Mouse (Mus musculus) cortical plate, adult 2 months (tissue): ENCODE data around the gene Pde4dip.

ENCODE experiments used
- CTCF ChIP-seq: fragments of 200-500 bp; IDR thresholded peaks from 2 replicates; pipeline ENCODE4 v1.5.1; 2011; ENCODE audit warnings: mild to moderate bottlenecking, control low read depth, low read length; ENCODE audit not compliant: insufficient read depth; ENCODE audit errors: extremely low read depth
- POLR2A ChIP-seq: fragments of 200-500 bp; IDR thresholded peaks from 2 replicates; pipeline ENCODE4 v1.6.1; 2011; ENCODE audit warnings: mild to moderate bottlenecking, low read length, control low read depth; ENCODE audit not compliant: insufficient read depth; ENCODE audit errors: extremely low read depth

- TF ChIP-seq POLR2A (no peak), CTCF (no peak)
These were observed 42.9 kb upstream of the Pde4dip start for GRCm38 (mm10) chr3:97931310-97931885.
